Mouse (Mus musculus) forebrain, postnatal 0 days (tissue): ENCODE measurements at regions not wholly inside any gene's neighbourhood (a gene's known extent, or its start where the extent isn't known, plus 50 kb on each side); places are given as distances from the start of the nearest gene placed in this dataset.

Experiments
- ATAC-seq: fragments of 200-750 bp; cut with Nextera tagmentation; 2 replicates; pipeline ENCODE4 v1.8.0; 2017; ENCODE audit warnings: mild to moderate bottlenecking, moderate library complexity
- DNase-seq: peaks from one replicate; pipeline ENCODE4 v3.0.0-alpha.2; 2015
- H3K27ac ChIP-seq: fragments of 300-500 bp; sonication (generic); 2 replicates; pipeline ENCODE4 v1.5.1; 2014; ENCODE audit warnings: low read depth, mild to moderate bottlenecking, antibody characterized with exemption, low read length, moderate library complexity, mixed read lengths
- H3K27me3 ChIP-seq: fragments of 300-500 bp; sonication (generic); 2 replicates; pipeline ENCODE4 v1.6.1; 2014; ENCODE audit warnings: mild to moderate bottlenecking, low read length, mixed read lengths; ENCODE audit not compliant: insufficient read depth
- H3K36me3 ChIP-seq: fragments of 300-500 bp; sonication (generic); 2 replicates; pipeline ENCODE4 v1.6.1; 2014; ENCODE audit warnings: mild to moderate bottlenecking, moderate library complexity; ENCODE audit not compliant: insufficient read depth
- H3K4me1 ChIP-seq: fragments of 300-500 bp; sonication (generic); 2 replicates; pipeline ENCODE4 v1.6.1; 2014; ENCODE audit warnings: antibody characterized with exemption; ENCODE audit not compliant: insufficient read depth
- H3K4me2 ChIP-seq: fragments of 300-500 bp; sonication (generic); 2 replicates; pipeline ENCODE4 v1.6.1; 2014; ENCODE audit warnings: low read depth, mild to moderate bottlenecking, moderate library complexity
- H3K4me3 ChIP-seq: fragments of 300-500 bp; sonication (generic); 2 replicates; pipeline ENCODE4 v1.5.1; 2014; ENCODE audit warnings: low read depth, low read length, mixed read lengths
- H3K9ac ChIP-seq: fragments of 300-500 bp; sonication (generic); 2 replicates; pipeline ENCODE4 v1.6.1; 2014; ENCODE audit warnings: mild to moderate bottlenecking
- H3K9me3 ChIP-seq: fragments of 300-500 bp; sonication (generic); 2 replicates; pipeline ENCODE4 v1.6.1; 2016; ENCODE audit warnings: low read length
- CTCF ChIP-seq: sonication (generic); IDR thresholded peaks from 2 replicates; pipeline ENCODE4 v1.5.1; 2016; ENCODE audit warnings: antibody characterized with exemption, control low read depth, low read depth
- WGBS: fragments of 180-500 bp; shearing (Covaris S2); extraction: QIAGEN DNeasy Blood & Tissue Kit; methylation state at CpG from one replicate; pipeline ENCODE4 v1.1.7; 2014; 5-methylcytosine and 5-hydroxymethylcytosine counted together

GRCm38 (mm10) chr19:54099292-54099691 is 55.3 kb downstream of the Adra2a start:
- WGBS = 88% methylated on average over 9 of the region's 9 CpGs
- no peak overlapping the region for H3K4me2 ChIP-seq
- peaks cover 3% of the 10 kb centered on the region; the same call in 1 of the 2 replicates for H3K4me1 ChIP-seq
- H3K36me3 ChIP-seq = no peaks in the 10 kb centered on the region
- no peak for TF ChIP-seq CTCF
- no peaks in the 10 kb centered on the region for H3K27me3 ChIP-seq
- no peak for ATAC-seq
- DNase-seq = no peak
- no peak overlapping the region for H3K4me3 ChIP-seq
- H3K27ac ChIP-seq = no peak overlapping the region
- H3K9me3 ChIP-seq = no peaks in the 10 kb centered on the region
- H3K9ac ChIP-seq = no peak overlapping the region

- 51% methylated on average over 6 of the region's 6 CpGs for WGBS
- Histone ChIP-seq H3K4me2 (no peak overlapping the region), H3K9me3 (no peaks in the 10 kb centered on the region), H3K36me3 (no peaks in the 10 kb centered on the region), H3K9ac (no peak overlapping the region), H3K27me3 (no peaks in the 10 kb centered on the region), H3K27ac (no peak overlapping the region), H3K4me3 (no peak overlapping the region), H3K4me1 (peaks cover 3% of the 10 kb centered on the region; the same call in 1 of the 2 replicates)
- TF ChIP-seq CTCF = no peak
- ATAC-seq (no peak), DNase-seq (no peak)
These were observed 55.8 kb downstream of the Adra2a start for GRCm38 (mm10) chr19:54099769-54100168.

DNA sequence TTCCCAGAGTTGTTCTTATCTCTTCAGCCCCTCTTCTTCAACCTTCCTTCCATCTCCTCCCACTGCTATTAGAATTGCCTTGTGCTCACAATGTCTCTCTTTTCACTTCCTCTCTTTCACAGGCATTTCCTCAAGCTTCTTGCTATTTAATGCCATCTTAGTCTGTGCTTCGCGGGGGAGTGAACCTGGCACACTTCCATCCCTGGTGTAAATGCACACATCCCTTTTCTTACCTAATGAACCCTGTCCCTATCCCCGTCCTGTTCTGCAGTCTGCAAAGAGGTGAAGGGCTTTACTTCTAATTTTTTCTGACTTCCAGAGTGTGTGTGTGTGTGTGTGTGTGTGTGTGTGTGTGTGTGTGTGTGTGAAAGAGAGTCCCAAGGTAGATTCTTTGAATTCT is 62.6 kb downstream of the Adra2a start:
- Histone ChIP-seq H3K27me3 (no peaks in the 10 kb centered on the region), H3K9me3 (no peaks in the 10 kb centered on the region), H3K9ac (no peak overlapping the region), H3K27ac (no peak overlapping the region), H3K4me3 (no peak overlapping the region), H3K4me1 (no peaks in the 10 kb centered on the region), H3K36me3 (no peaks in the 10 kb centered on the region), H3K4me2 (no peak overlapping the region)
- no peak for TF ChIP-seq CTCF
- ATAC-seq = no peak
- WGBS = 32% methylated on average over 3 of the region's 3 CpGs
- DNase-seq = no peak

- no peak overlapping the region for H3K9ac ChIP-seq
- H3K4me3 ChIP-seq = no peak overlapping the region
- DNase-seq (no peak), ATAC-seq (no peak)
- 54% methylated on average over 13 of the region's 13 CpGs for WGBS
- no peak overlapping the region for H3K27ac ChIP-seq
- no peaks in the 10 kb centered on the region for H3K4me1 ChIP-seq
- no peaks in the 10 kb centered on the region for H3K27me3 ChIP-seq
- H3K9me3 ChIP-seq = no peaks in the 10 kb centered on the region
- no peak for TF ChIP-seq CTCF
- no peak overlapping the region for H3K4me2 ChIP-seq
- H3K36me3 ChIP-seq = no peaks in the 10 kb centered on the region
These were observed 63.3 kb downstream of the Adra2a start for GRCm38 (mm10) chr19:54107103-54107821.

- 87% methylated on average over 6 of the region's 6 CpGs for WGBS
- Histone ChIP-seq H3K4me3 (no peak overlapping the region), H3K4me1 (no peaks in the 10 kb centered on the region), H3K27ac (no peak overlapping the region), H3K27me3 (no peaks in the 10 kb centered on the region), H3K9me3 (no peaks in the 10 kb centered on the region), H3K4me2 (no peak overlapping the region), H3K9ac (no peak overlapping the region), H3K36me3 (no peaks in the 10 kb centered on the region)
- DNase-seq = no peak
- ATAC-seq = no peak
- no peak for TF ChIP-seq CTCF
These were observed 66.1 kb downstream of the Adra2a start for GRCm38 (mm10) chr19:54110080-54110479.

- no peak for ATAC-seq
These were observed 68.7 kb downstream of the Adra2a start for GRCm38 (mm10) chr19:54112691-54113090.

DNA sequence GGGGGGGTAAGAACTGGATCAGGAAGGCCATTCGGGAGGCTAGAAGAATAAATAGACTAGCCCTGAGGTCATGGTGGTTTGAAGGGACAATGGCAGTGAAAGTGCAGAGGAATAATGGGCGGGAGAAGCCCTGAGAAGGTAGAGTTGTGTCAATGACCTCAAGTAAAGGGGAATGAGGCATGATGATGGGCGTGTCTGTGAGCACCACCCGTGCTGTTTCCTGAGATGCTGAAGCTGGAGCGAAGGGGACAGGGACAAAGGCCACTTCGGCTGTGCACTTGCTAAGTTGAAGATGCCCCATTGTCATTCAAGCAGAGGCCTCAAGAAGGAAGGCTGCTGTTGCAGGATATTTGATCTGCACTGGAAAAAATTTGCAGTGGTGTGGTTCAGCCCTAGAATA is 69.5 kb downstream of the Adra2a start:
- no peak overlapping the region for H3K4me2 ChIP-seq
- no peak for DNase-seq
- no peaks in the 10 kb centered on the region for H3K9me3 ChIP-seq
- H3K9ac ChIP-seq = no peak overlapping the region
- TF ChIP-seq CTCF = no peak
- no peaks in the 10 kb centered on the region for H3K27me3 ChIP-seq
- no peak overlapping the region for H3K4me3 ChIP-seq
- ATAC-seq = no peak
- no peaks in the 10 kb centered on the region for H3K4me1 ChIP-seq
- WGBS = 74% methylated on average over 6 of the region's 6 CpGs
- H3K27ac ChIP-seq = no peak overlapping the region
- no peaks in the 10 kb centered on the region for H3K36me3 ChIP-seq

More at GRCm38 (mm10) chr19:54112691-54113090, 68.7 kb downstream of the Adra2a start:
- Histone ChIP-seq H3K4me1 (no peaks in the 10 kb centered on the region), H3K9ac (no peak overlapping the region), H3K4me2 (no peak overlapping the region), H3K36me3 (no peaks in the 10 kb centered on the region), H3K27me3 (no peaks in the 10 kb centered on the region), H3K4me3 (no peak overlapping the region), H3K27ac (no peak overlapping the region), H3K9me3 (no peaks in the 10 kb centered on the region)
- DNase-seq = no peak
- WGBS = 83% methylated on average over 3 of the region's 3 CpGs
- no peak for TF ChIP-seq CTCF
